Mouse (Mus musculus) CH12.LX (cell line): ENCODE results near the gene Fcgbp.

Experiments used
- CTCF ChIP-seq, 2 experiments: IDR thresholded peaks in 1 of 2; conservative IDR thresholded peaks in 1 of 2; 2 replicates each; pipeline ENCODE4 v1.5.1; 2011 to 2012; ENCODE audit warnings: low read depth in 2 of 2, low read length in 2 of 2, improper control_type of control experiment in 1 of 2, inconsistent platforms in 1 of 2, mild to moderate bottlenecking in 1 of 2, moderate library complexity in 1 of 2
- EP300 ChIP-seq: IDR thresholded peaks from 2 replicates; pipeline ENCODE4 v1.6.1; 2011; ENCODE audit warnings: low read length, improper control_type of control experiment
- HCFC1 ChIP-seq: IDR thresholded peaks from 2 replicates; pipeline ENCODE4 v1.6.1; 2012; ENCODE audit warnings: low read depth, mild to moderate bottlenecking, inconsistent platforms, low read length, improper control_type of control experiment
- POLR2A ChIP-seq: IDR thresholded peaks from 2 replicates; pipeline ENCODE4 v1.6.1; 2011; ENCODE audit warnings: low read depth, mild to moderate bottlenecking, improper control_type of control experiment, low read length
- POLR2AphosphoS2 ChIP-seq: IDR thresholded peaks from 2 replicates; pipeline ENCODE4 v1.6.1; 2011; ENCODE audit warnings: low read depth, low read length, improper control_type of control experiment
- TCF12 ChIP-seq: IDR thresholded peaks from 2 replicates; pipeline ENCODE4 v1.6.1; 2014; ENCODE audit warnings: low read depth, mild to moderate bottlenecking, inconsistent platforms, low read length, improper control_type of control experiment
- USF1 ChIP-seq: IDR thresholded peaks from 2 replicates; pipeline ENCODE4 v1.6.1; 2014; ENCODE audit warnings: low read depth, mild to moderate bottlenecking, inconsistent platforms, low read length, improper control_type of control experiment
- USF2 ChIP-seq: conservative IDR thresholded peaks from 2 replicates; pipeline ENCODE4 v1.6.1; 2011; ENCODE audit warnings: low read depth, low read length, improper control_type of control experiment
- ZNF384 ChIP-seq: IDR thresholded peaks from 2 replicates; pipeline ENCODE4 v1.6.1; 2012; ENCODE audit warnings: low read depth, low read length, improper control_type of control experiment, inconsistent platforms

- TF ChIP-seq POLR2A (no peak), USF1 (no peak), TCF12 (no peak), EP300 (no peak), USF2 (no peak), HCFC1 (no peak), ZNF384 (no peak), POLR2AphosphoS2 (no peak), CTCF (conservative IDR thresholded peaks at IDR 0.05 in 1 of 2, IDR thresholded peaks at IDR 0.05 in 1 of 2; ENCODE audit: low read depth in 2 of 2, low read length in 2 of 2) (no peak)
These were observed 33.6 kb downstream of the Fcgbp start for GRCm38 (mm10) chr7:28104670-28105069.
